Mouse (Mus musculus): ENCODE data around the gene Cntn4. TPM values are rescaled to one million over a fixed set of nuclear protein-coding genes. Genes with fewer than 3 reads are reported as not detected.

Cntn4 gene
- total RNA-seq, 4 experiments from 2014 or later: not detected

- DNase-seq (ENCODE audit: low spot score): no peak
Observed at GRCm38 (mm10) chr6:106462403-106462802, 784.9 kb downstream of the Cntn4 start.

- DNase-seq (ENCODE audit: low spot score): peak; percentile 33
Observed at GRCm38 (mm10) chr6:106463857-106464256, 786.4 kb downstream of the Cntn4 start.

- DNase-seq (ENCODE audit: low spot score): no peak
Observed at GRCm38 (mm10) chr6:106465766-106466165, 788.3 kb downstream of the Cntn4 start.

- DNase-seq (ENCODE audit: low spot score): no peak
Observed at GRCm38 (mm10) chr6:106466267-106467029, 789.0 kb downstream of the Cntn4 start.

- no peak for DNase-seq (ENCODE audit: low spot score)
Observed at GRCm38 (mm10) chr6:106471840-106472608, 794.6 kb downstream of the Cntn4 start.

GRCm38 (mm10) chr6:106473871-106474270 is 796.4 kb downstream of the Cntn4 start:
- peak; percentile 30 for DNase-seq (ENCODE audit: low spot score)

- no peak for DNase-seq (ENCODE audit: low spot score)
Observed at GRCm38 (mm10) chr6:106481533-106481932, 804.1 kb downstream of the Cntn4 start.

- DNase-seq (ENCODE audit: low spot score): no peak
Observed at GRCm38 (mm10) chr6:106496303-106496702, 818.8 kb downstream of the Cntn4 start.

GRCm38 (mm10) chr6:106499166-106499565 is 821.7 kb downstream of the Cntn4 start:
- no peak for DNase-seq (ENCODE audit: low spot score)

- DNase-seq (ENCODE audit: low spot score): no peak
Observed at GRCm38 (mm10) chr6:106503961-106504360, 826.5 kb downstream of the Cntn4 start.

GRCm38 (mm10) chr6:106520367-106520766 is 842.9 kb downstream of the Cntn4 start:
- no peak for DNase-seq (ENCODE audit: low spot score)

GRCm38 (mm10) chr6:106543500-106543899 is 866.0 kb downstream of the Cntn4 start:
- DNase-seq (ENCODE audit: low spot score): no peak

GRCm38 (mm10) chr6:106561649-106562048 is 884.2 kb downstream of the Cntn4 start:
- DNase-seq (ENCODE audit: low spot score): no peak

- DNase-seq (ENCODE audit: low spot score): no peak
Observed at GRCm38 (mm10) chr6:106565316-106565715, 887.9 kb downstream of the Cntn4 start.

GRCm38 (mm10) chr6:106565769-106566459 is 888.5 kb downstream of the Cntn4 start:
- DNase-seq (ENCODE audit: low spot score): no peak

- no peak for DNase-seq (ENCODE audit: low spot score)
Observed at GRCm38 (mm10) chr6:106566929-106567621, 889.6 kb downstream of the Cntn4 start.

GRCm38 (mm10) chr6:106580124-106580523 is 902.7 kb downstream of the Cntn4 start:
- no peak for DNase-seq (ENCODE audit: low spot score)

GRCm38 (mm10) chr6:106593756-106594155 is 916.3 kb downstream of the Cntn4 start:
- DNase-seq (ENCODE audit: low spot score): no peak

- no peak for DNase-seq (ENCODE audit: low spot score)
Observed at GRCm38 (mm10) chr6:106617081-106617480, 939.6 kb downstream of the Cntn4 start.

- DNase-seq (ENCODE audit: low spot score): no peak
Observed at GRCm38 (mm10) chr6:106621188-106621749, 943.8 kb downstream of the Cntn4 start.

- no peak for DNase-seq (ENCODE audit: low spot score)
Observed at GRCm38 (mm10) chr6:106643026-106643425, 965.6 kb downstream of the Cntn4 start.
